Comparison of ENCODE assay signal across 8 mouse cellular contexts in genomic region chr15:102997939-102998355, GRCm38 (mm10). TPM values are rescaled to one million over a fixed set of nuclear protein-coding genes. Genes with fewer than 3 reads are reported as not detected.
A peak's percentile ranks its signal among the peaks of the same experiment; 100 is the strongest.
DNase-seq lines count a peak whose midpoint lies in the region; ATAC-seq lines count a peak whose summit lies in the region.

TSS of gene Hoxc6 (plus strand) at chr15:102998257.

- peaks cover 29% of the 10 kb centered on the region for H3K4me1 ChIP-seq in heart, embryonic 12.5 days (replicated peaks)
- H3K4me1 ChIP-seq in hindbrain, embryonic 15.5 days (replicated peaks) = peaks cover 9% of the 10 kb centered on the region
- peaks cover 9% of the 10 kb centered on the region for H3K4me1 ChIP-seq in liver, embryonic 13.5 days (replicated peaks)

- H3K9ac ChIP-seq in heart, embryonic 12.5 days = peak within 1 kb of the TSS; percentile 72; the same call in 1 of the 2 replicates
- no peak within 1 kb of the TSS for H3K9ac ChIP-seq in hindbrain, embryonic 15.5 days
- no peak within 1 kb of the TSS for H3K9ac ChIP-seq in liver, embryonic 13.5 days

- WGBS in heart, embryonic 12.5 days = 2% methylated on average over 19 of the region's 19 CpGs
- WGBS in hindbrain, embryonic 15.5 days = 3% methylated on average over 19 of the region's 19 CpGs
- 2% methylated on average over 19 of the region's 19 CpGs for WGBS in liver, embryonic 13.5 days (ENCODE audit: insufficient replicate concordance)

- H3K4me3 ChIP-seq in heart, embryonic 12.5 days = peak within 1 kb of the TSS; percentile 57
- H3K4me3 ChIP-seq in hindbrain, embryonic 15.5 days = peak within 1 kb of the TSS; percentile 35
- peak within 1 kb of the TSS; percentile 46 for H3K4me3 ChIP-seq in liver, embryonic 13.5 days (replicated peaks)

- H3K36me3 ChIP-seq in heart, embryonic 12.5 days = no peaks in the 10 kb centered on the region
- H3K36me3 ChIP-seq in hindbrain, embryonic 15.5 days = no peaks in the 10 kb centered on the region
- H3K36me3 ChIP-seq in liver, embryonic 13.5 days = no peaks in the 10 kb centered on the region

- H3K9me3 ChIP-seq in heart, embryonic 12.5 days (replicated peaks) = no peaks in the 10 kb centered on the region
- H3K9me3 ChIP-seq in hindbrain, embryonic 15.5 days = no peaks in the 10 kb centered on the region
- no peaks in the 10 kb centered on the region for H3K9me3 ChIP-seq in liver, embryonic 13.5 days (replicated peaks)

- no peak for ATAC-seq in heart, embryonic 12.5 days (ENCODE audit: insufficient number of reproducible peaks, low FRiP score)
- ATAC-seq in hindbrain, embryonic 15.5 days (ENCODE audit: low FRiP score, low read depth) = no peak
- ATAC-seq in liver, embryonic 13.5 days (ENCODE audit: low read depth) = no peak

- no peak for DNase-seq in heart, adult 18-20 months
- DNase-seq in adrenal gland, postnatal 25 days = peak; percentile 42
- no peak for DNase-seq in liver, embryonic 13.5 days
- DNase-seq in cerebellum, adult 8-10 months = no peak
- no peak for DNase-seq in right cerebral cortex, postnatal 14 days
- DNase-seq in T-cell, adult 2 months (ENCODE audit: low spot score) = no peak

- no peak within 1 kb of the TSS for H3K27ac ChIP-seq in heart, embryonic 12.5 days (ENCODE audit: poor library complexity, severe bottlenecking)
- H3K27ac ChIP-seq in hindbrain, embryonic 15.5 days (replicated peaks) = no peak within 1 kb of the TSS
- H3K27ac ChIP-seq in liver, embryonic 13.5 days = no peak within 1 kb of the TSS

- H3K27me3 ChIP-seq in heart, embryonic 12.5 days (replicated peaks) = peaks cover 92% of the 10 kb centered on the region
- H3K27me3 ChIP-seq in hindbrain, embryonic 15.5 days = peaks cover 95% of the 10 kb centered on the region
- peaks cover 99% of the 10 kb centered on the region for H3K27me3 ChIP-seq in liver, embryonic 13.5 days

- peak within 1 kb of the TSS; percentile 91 for H3K4me2 ChIP-seq in heart, embryonic 12.5 days
- H3K4me2 ChIP-seq in hindbrain, embryonic 15.5 days = peak within 1 kb of the TSS; percentile 59
- H3K4me2 ChIP-seq in liver, embryonic 13.5 days = peak within 1 kb of the TSS; percentile 63

RNA-seq across cellular contexts. Expression of gene Hoxc6, which starts in this region (rescaled TPM):
- polyA plus RNA-seq in heart, embryonic 12.5 days (2016; fragmentation: Nextera tagmentation; extraction: Ambion mirVana) = 0.18 and 0.82 TPM in 2 replicates
- total RNA-seq in heart, adult 18-20 months (2021) = under 1 TPM in 1 of 2 experiments, not detected in 1; 0.18 TPM
- 59.4 and 68.1 TPM in 2 replicates for total RNA-seq in adrenal gland, postnatal 25 days (2021)
- 7.4 and 13.1 TPM in 2 replicates for polyA plus RNA-seq in hindbrain, embryonic 15.5 days (2015; fragmentation: Nextera tagmentation; extraction: Ambion mirVana)
- 0.13 and 0.14 TPM in 2 replicates for polyA plus RNA-seq in liver, embryonic 13.5 days (2015; fragmentation: Nextera tagmentation; extraction: Ambion mirVana)

Comparison
In these comparisons a context has a peak if more than half of its experiments do, and no peak if none do; other contexts are left out.
1. RNA of gene Hoxc6 (total RNA-seq): 59.4 to 68.1 TPM in adrenal gland, postnatal 25 days; 0.18 TPM in heart, adult 18-20 months; every median in the first group is over 10 times any median in the second.
2. Peak in every context shown above with its lines, with median percentiles within 50 percentile points of each other: H3K4me2 ChIP-seq and H3K4me3 ChIP-seq.